Comparison of ENCODE assay signal across 8 mouse cellular contexts in genomic region chr16:91596779-91597671, GRCm38 (mm10). TPM values are rescaled to one million over a fixed set of nuclear protein-coding genes. Genes with fewer than 3 reads are reported as not detected.
DNase-seq lines count a peak whose midpoint lies in the region; ATAC-seq and TF ChIP-seq lines count a peak whose summit lies in the region.

No protein-coding gene starts in this region.

- H3K36me3 ChIP-seq in kidney, embryonic 14.5 days (ENCODE audit: control insufficient read depth, insufficient read depth, low read length), result no peaks in the 10 kb centered on the region
- peaks cover 0 to 16% of the 10 kb centered on the region in 2 experiments for H3K36me3 ChIP-seq in CH12.LX (replicated peaks in 1 of 2; ENCODE audit: control insufficient read depth in 1 of 2, insufficient read depth in 1 of 2, low read length in 1 of 2)
- no peaks in the 10 kb centered on the region for H3K36me3 ChIP-seq in hindbrain, embryonic 11.5 days (ENCODE audit: control insufficient read depth, insufficient read depth, low read length)
- no peaks in the 10 kb centered on the region for H3K36me3 ChIP-seq in lung, embryonic 15.5 days

- in situ Hi-C loops in CH12.LX (cut with MboI; ENCODE audit: low pct_ligation_motif_present, low pct_unique_long_range_greater_than_20kb, low sequenced_read_pairs), result loop anchor here (5.0 to 10.0 kb wide), 2 partner anchors 85 to 232 kb away; no protein-coding TSS in a partner anchor

- H3K27me3 ChIP-seq in kidney, embryonic 14.5 days (ENCODE audit: control insufficient read depth, insufficient read depth, low read length), result peaks cover 2% of the 10 kb centered on the region; the same call in 1 of the 2 replicates
- peaks cover 13% of the 10 kb centered on the region for H3K27me3 ChIP-seq in CH12.LX (replicated peaks)
- H3K27me3 ChIP-seq in hindbrain, embryonic 11.5 days (ENCODE audit: control insufficient read depth, insufficient read depth, low read length), result peaks cover 4% of the 10 kb centered on the region; the same call in 1 of the 2 replicates
- H3K27me3 ChIP-seq in lung, embryonic 15.5 days, result no peaks in the 10 kb centered on the region; the same call in 1 of the 2 replicates

- no peak for TF ChIP-seq CTCF in CH12.LX (conservative IDR thresholded peaks at IDR 0.05 in 1 of 2, IDR thresholded peaks at IDR 0.05 in 1 of 2; ENCODE audit: low read depth in 2 of 2, low read length in 2 of 2)

- dilution Hi-C loops in CH12.LX (cut with MboI; ENCODE audit: extremely low pct_ligation_motif_present, extremely low pct_unique_long_range_greater_than_20kb, low sequenced_read_pairs), result no loop called here

- TF ChIP-seq EP300 in CH12.LX (IDR thresholded peaks at IDR 0.05; ENCODE audit: low read length), result no peak

- DNase-seq in kidney, adult 9 months, result no peak
- DNase-seq in CH12.LX (ENCODE audit: extremely low read depth), result peak; percentile 45
- DNase-seq in embryo, embryonic 10.5 days (ENCODE audit: low spot score), result peak; percentile 63
- DNase-seq in hindbrain, embryonic 11.5 days (ENCODE audit: low spot score), result peak; percentile 72
- DNase-seq in right cerebral cortex, postnatal 4 days, result peak; percentile 38
- DNase-seq in adrenal gland, postnatal 10 days, result no peak

- H3K79me2 ChIP-seq in CH12.LX (replicated peaks; ENCODE audit: control insufficient read depth, extremely low read depth, insufficient read depth, poor library complexity, severe bottlenecking), result no peaks in the 10 kb centered on the region

- no peak overlapping the region for H3K27ac ChIP-seq in kidney, embryonic 14.5 days (ENCODE audit: low read depth, low read length)
- H3K27ac ChIP-seq in CH12.LX (ENCODE audit: insufficient read depth, low read depth), result no peak overlapping the region
- peak overlapping the region; percentile 61 for H3K27ac ChIP-seq in hindbrain, embryonic 11.5 days (ENCODE audit: low read depth, low read length)
- H3K27ac ChIP-seq in lung, embryonic 15.5 days, result no peak overlapping the region; the same call in 1 of the 2 replicates

- peaks cover 4% of the 10 kb centered on the region for H3K4me1 ChIP-seq in kidney, embryonic 14.5 days (ENCODE audit: control insufficient read depth, insufficient read depth, low read length)
- peaks cover 9 to 31% of the 10 kb centered on the region in 2 experiments for H3K4me1 ChIP-seq in CH12.LX (ENCODE audit: control insufficient read depth in 1 of 2, insufficient read depth in 2 of 2)
- H3K4me1 ChIP-seq in hindbrain, embryonic 11.5 days (replicated peaks; ENCODE audit: control insufficient read depth, insufficient read depth, low read length), result no peaks in the 10 kb centered on the region
- peaks cover 26% of the 10 kb centered on the region for H3K4me1 ChIP-seq in lung, embryonic 15.5 days

- ATAC-seq in kidney, embryonic 14.5 days (ENCODE audit: low FRiP score, low TSS enrichment), result no peak; the same call in none of the 2 replicates
- peak; percentile 10; the same call in 1 of the 2 replicates for ATAC-seq in hindbrain, embryonic 11.5 days (ENCODE audit: low FRiP score)
- ATAC-seq in lung, embryonic 15.5 days (ENCODE audit: borderline replicate concordance, extremely low read depth, low FRiP score, low TSS enrichment), result peak; percentile 46

- whole genome bisulfite sequencing in kidney, embryonic 14.5 days, result under 1% methylated on average over 74 of the region's 75 CpGs
- 1% methylated on average over 67 of the region's 75 CpGs for WGBS in hindbrain, embryonic 11.5 days
- under 1% methylated on average over 75 of the region's 75 CpGs for WGBS in lung, embryonic 15.5 days

- peak overlapping the region; percentile 80 for H3K4me2 ChIP-seq in kidney, embryonic 14.5 days (replicated peaks; ENCODE audit: low read depth, low read length)
- peak overlapping the region; percentile 76 for H3K4me2 ChIP-seq in CH12.LX (ENCODE audit: insufficient read depth, low read depth, poor library complexity, severe bottlenecking)
- H3K4me2 ChIP-seq in hindbrain, embryonic 11.5 days (replicated peaks; ENCODE audit: low read depth, low read length), result peak overlapping the region; percentile 88
- peak overlapping the region; percentile 91 for H3K4me2 ChIP-seq in lung, embryonic 15.5 days

- H3K4me3 ChIP-seq in kidney, embryonic 14.5 days (ENCODE audit: low read length), result peak overlapping the region; percentile 61
- peak overlapping the region; percentile 67 to 86 (median 80) for H3K4me3 ChIP-seq in CH12.LX (replicated peaks in 1 of 3; ENCODE audit: low read depth in 2 of 3, low read length in 2 of 3, poor library complexity in 1 of 3)
- H3K4me3 ChIP-seq in hindbrain, embryonic 11.5 days (ENCODE audit: low read depth, low read length), result peak overlapping the region; percentile 82
- peak overlapping the region; percentile 82 for H3K4me3 ChIP-seq in lung, embryonic 15.5 days

- H3K9ac ChIP-seq in kidney, embryonic 14.5 days (ENCODE audit: low read depth, low read length), result peak overlapping the region; percentile 65
- H3K9ac ChIP-seq in CH12.LX (ENCODE audit: insufficient read depth, low read depth), result peak overlapping the region; percentile 54
- peak overlapping the region; percentile 80 for H3K9ac ChIP-seq in hindbrain, embryonic 11.5 days (ENCODE audit: low read depth, low read length)
- H3K9ac ChIP-seq in lung, embryonic 15.5 days, result peak overlapping the region; percentile 76

- TF ChIP-seq POLR2A in CH12.LX (IDR thresholded peaks at IDR 0.05; ENCODE audit: low read depth, low read length), result peak; percentile 73

- TF ChIP-seq RAD21 in CH12.LX (IDR thresholded peaks at IDR 0.05; ENCODE audit: low read depth, low read length), result no peak

- no peaks in the 10 kb centered on the region for H3K9me3 ChIP-seq in kidney, embryonic 14.5 days (ENCODE audit: control insufficient read depth, low read length)
- no peaks in the 10 kb centered on the region for H3K9me3 ChIP-seq in CH12.LX (replicated peaks; ENCODE audit: low read length)
- no peaks in the 10 kb centered on the region for H3K9me3 ChIP-seq in hindbrain, embryonic 11.5 days (ENCODE audit: control insufficient read depth, low read length)
- no peaks in the 10 kb centered on the region for H3K9me3 ChIP-seq in lung, embryonic 15.5 days

TF ChIP-seq in CH12.LX, 34 proteins besides CTCF, POLR2A, EP300 and RAD21 (continues in another document):
- peak; percentile 63 for TF ChIP-seq NELFE (IDR thresholded peaks at IDR 0.05; ENCODE audit: low read depth, low read length)
- peak; percentile 50; the same call in 1 of the 2 replicates for TF ChIP-seq SIN3A (IDR thresholded peaks at IDR 0.05; ENCODE audit: low read length)
- TF ChIP-seq ZMIZ1 (IDR thresholded peaks at IDR 0.05; ENCODE audit: low read depth, low read length), result peak; percentile 76; the same call in 1 of the 2 replicates
- TF ChIP-seq ZNF384 (IDR thresholded peaks at IDR 0.05; ENCODE audit: low read depth, low read length), result no peak
- 0 out of 2 replicates have a peak, but pooled peaks have one; percentile 17 for TF ChIP-seq BHLHE40 (IDR thresholded peaks at IDR 0.05; ENCODE audit: low read depth, low read length)
- TF ChIP-seq CHD2 (IDR thresholded peaks at IDR 0.05; ENCODE audit: low read length), result 0 out of 2 replicates have a peak, but pooled peaks have one; percentile 24
- no peak for TF ChIP-seq POLR2AphosphoS2 (IDR thresholded peaks at IDR 0.05; ENCODE audit: low read depth, low read length)
- peak; percentile 90; the same call in 1 of the 2 replicates for TF ChIP-seq UBTF (IDR thresholded peaks at IDR 0.05; ENCODE audit: low read depth, low read length)

RNA-seq across cellular contexts. Expression of gene Tmem50b, which starts 0.6 kb away (rescaled TPM):
- polyA plus RNA-seq in kidney, embryonic 14.5 days (2014; fragmentation: Nextera tagmentation; extraction: Ambion mirVana), result 20.0 and 34.7 TPM in 2 replicates
- 6.1 and 9.7 TPM in 2 replicates for total RNA-seq in CH12.LX (2012; rRNA removed)
- 12.7 and 14.5 TPM in 2 replicates for total RNA-seq in CH12.LX (2014; rRNA removed)
- 15.9 TPM in 2 replicates for polyA plus RNA-seq in CH12.LX (2012; ENCODE audit: insufficient read length, low read depth)
- 54.7 and 55.9 TPM in 2 replicates for polyA plus RNA-seq in hindbrain, embryonic 11.5 days (2014; fragmentation: Nextera tagmentation; extraction: Ambion mirVana)
- polyA plus RNA-seq in lung, embryonic 15.5 days (2015; fragmentation: Nextera tagmentation; extraction: Ambion mirVana), result 40.4 and 45.3 TPM in 2 replicates
- 10 to 100 TPM; 33.8 to 38.3 TPM for total RNA-seq in adrenal gland, postnatal 10 days (2021)

RNA-seq across cellular contexts. Expression of gene Dnajc28, which starts 21.8 kb away (rescaled TPM):
- polyA plus RNA-seq in kidney, embryonic 14.5 days (2014; fragmentation: Nextera tagmentation; extraction: Ambion mirVana), result 2.9 and 3.0 TPM in 2 replicates
- total RNA-seq in CH12.LX (2012; rRNA removed), result 1.1 and 1.8 TPM in 2 replicates
- total RNA-seq in CH12.LX (2014; rRNA removed), result 0.97 and 1.2 TPM in 2 replicates
- polyA plus RNA-seq in CH12.LX (2012; ENCODE audit: insufficient read length, low read depth), result 0.47 and 0.55 TPM in 2 replicates
- 5.6 and 6.1 TPM in 2 replicates for polyA plus RNA-seq in hindbrain, embryonic 11.5 days (2014; fragmentation: Nextera tagmentation; extraction: Ambion mirVana)
- polyA plus RNA-seq in lung, embryonic 15.5 days (2015; fragmentation: Nextera tagmentation; extraction: Ambion mirVana), result 2.0 and 3.3 TPM in 2 replicates
- total RNA-seq in adrenal gland, postnatal 10 days (2021), result 10 to 100 TPM; 10.9 to 15.4 TPM

RNA-seq across cellular contexts. Expression of gene Gart, which starts 49.7 kb away (rescaled TPM):
- 90.5 and 128 TPM in 2 replicates for polyA plus RNA-seq in kidney, embryonic 14.5 days (2014; fragmentation: Nextera tagmentation; extraction: Ambion mirVana)
- total RNA-seq in CH12.LX (2012; rRNA removed), result 517 and 601 TPM in 2 replicates
- 347 and 356 TPM in 2 replicates for total RNA-seq in CH12.LX (2014; rRNA removed)
- 722 and 821 TPM in 2 replicates for polyA plus RNA-seq in CH12.LX (2012; ENCODE audit: insufficient read length, low read depth)
- 82.5 and 94.2 TPM in 2 replicates for polyA plus RNA-seq in hindbrain, embryonic 11.5 days (2014; fragmentation: Nextera tagmentation; extraction: Ambion mirVana)
- 111 and 118 TPM in 2 replicates for polyA plus RNA-seq in lung, embryonic 15.5 days (2015; fragmentation: Nextera tagmentation; extraction: Ambion mirVana)
- total RNA-seq in adrenal gland, postnatal 10 days (2021), result 10 to 100 TPM; 93.3 to 94.2 TPM

RNA-seq across cellular contexts. Expression of gene Ifngr2, which starts 50.2 kb away (rescaled TPM):
- 36.0 and 45.7 TPM in 2 replicates for polyA plus RNA-seq in kidney, embryonic 14.5 days (2014; fragmentation: Nextera tagmentation; extraction: Ambion mirVana)
- total RNA-seq in CH12.LX (2012; rRNA removed) (26.3 and 36.1 TPM in 2 replicates), CH12.LX (2014; rRNA removed) (29.6 and 32.1 TPM in 2 replicates)
- polyA plus RNA-seq in CH12.LX (2012; ENCODE audit: insufficient read length, low read depth), result 38.8 and 39.2 TPM in 2 replicates
- polyA plus RNA-seq in hindbrain, embryonic 11.5 days (2014; fragmentation: Nextera tagmentation; extraction: Ambion mirVana), result 35.1 and 36.8 TPM in 2 replicates
- 47.9 and 50.2 TPM in 2 replicates for polyA plus RNA-seq in lung, embryonic 15.5 days (2015; fragmentation: Nextera tagmentation; extraction: Ambion mirVana)
- total RNA-seq in adrenal gland, postnatal 10 days (2021), result 10 to 100 TPM; 27.5 to 31.9 TPM

RNA-seq across cellular contexts. Expression of gene Son, which starts 50.3 kb away (rescaled TPM):
- 160 and 167 TPM in 2 replicates for polyA plus RNA-seq in kidney, embryonic 14.5 days (2014; fragmentation: Nextera tagmentation; extraction: Ambion mirVana)
- total RNA-seq in CH12.LX (2012; rRNA removed), result 126 and 152 TPM in 2 replicates
- total RNA-seq in CH12.LX (2014; rRNA removed), result 206 and 235 TPM in 2 replicates
- 237 and 271 TPM in 2 replicates for polyA plus RNA-seq in CH12.LX (2012; ENCODE audit: insufficient read length, low read depth)
- 141 and 180 TPM in 2 replicates for polyA plus RNA-seq in hindbrain, embryonic 11.5 days (2014; fragmentation: Nextera tagmentation; extraction: Ambion mirVana)
- polyA plus RNA-seq in lung, embryonic 15.5 days (2015; fragmentation: Nextera tagmentation; extraction: Ambion mirVana), result 108 and 110 TPM in 2 replicates
- total RNA-seq in adrenal gland, postnatal 10 days (2021), result 100 to 1,000 TPM; 169 to 238 TPM

Comparison
In these comparisons a context has a peak if more than half of its experiments do, and no peak if none do; other contexts are left out.
1. DNase-seq: peak in CH12.LX (single experiment), embryo, embryonic 10.5 days (single experiment), hindbrain, embryonic 11.5 days (single experiment) and right cerebral cortex, postnatal 4 days (single experiment); none in kidney, adult 9 months (single experiment) and adrenal gland, postnatal 10 days (single experiment).
2. Peak in every context shown above with its lines, with median percentiles within 50 percentile points of each other: H3K4me2 ChIP-seq, H3K4me3 ChIP-seq and H3K9ac ChIP-seq.